Mouse (Mus musculus) cerebellum, adult 2 months (tissue): ENCODE results near the gene Jak3.

Experiments
- CTCF ChIP-seq: fragments of 200-500 bp; IDR thresholded peaks from 2 replicates; pipeline ENCODE4 v1.5.1; 2011; ENCODE audit warnings: low read depth, mild to moderate bottlenecking, control low read depth, low read length, moderate library complexity, borderline replicate concordance; ENCODE audit not compliant: insufficient read depth
- POLR2A ChIP-seq: fragments of 200-500 bp; IDR thresholded peaks from 2 replicates; pipeline ENCODE4 v1.6.1; 2011; ENCODE audit warnings: low read length, control low read depth, borderline replicate concordance; ENCODE audit not compliant: insufficient read depth

DNA sequence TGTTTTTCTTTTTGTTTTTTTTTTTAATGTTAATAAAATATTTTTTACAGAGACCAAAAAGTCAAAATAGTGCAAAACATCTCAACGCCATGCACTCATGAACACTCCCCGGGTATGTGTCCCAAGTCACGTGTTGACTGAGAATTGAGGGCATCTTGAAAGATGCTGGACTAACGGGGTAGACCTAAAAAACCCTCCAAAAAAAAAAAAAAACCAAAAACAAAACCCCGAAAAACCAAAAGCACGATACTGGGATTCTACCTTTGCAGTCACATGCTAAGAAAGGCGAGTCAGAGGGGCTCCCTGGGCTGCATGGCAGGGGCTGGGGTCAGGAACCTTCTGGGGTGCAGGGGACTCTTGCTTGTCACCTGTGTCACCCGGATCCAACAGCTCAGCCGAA lies 49.3 kb upstream of the Jak3 start:
- no peak for TF ChIP-seq CTCF
- no peak for TF ChIP-seq POLR2A
